Mouse (Mus musculus) cortical plate, adult 2 months (tissue): ENCODE results near the gene Rnf186. TPM values are rescaled to one million over a fixed set of nuclear protein-coding genes. Genes with fewer than 3 reads are reported as not detected.
A peak's percentile ranks its signal among the peaks of the same experiment; 100 is the strongest.

Source experiments
- H3K27ac ChIP-seq: fragments of 200-500 bp; 2 replicates; pipeline ENCODE4 v1.5.1; 2012; ENCODE audit warnings: low read length, control low read depth, inconsistent platforms; ENCODE audit not compliant: insufficient read depth
- H3K4me1 ChIP-seq: fragments of 200-500 bp; 2 replicates; pipeline ENCODE4 v1.6.1; 2011; ENCODE audit warnings: low read length; ENCODE audit not compliant: control insufficient read depth, insufficient read depth
- H3K4me3 ChIP-seq: fragments of 200-500 bp; 2 replicates; pipeline ENCODE4 v1.5.1; 2011; ENCODE audit warnings: mild to moderate bottlenecking, low read length, control low read depth; ENCODE audit not compliant: insufficient read depth
- CTCF ChIP-seq: fragments of 200-500 bp; IDR thresholded peaks from 2 replicates; pipeline ENCODE4 v1.5.1; 2011; ENCODE audit warnings: mild to moderate bottlenecking, control low read depth, low read length; ENCODE audit not compliant: insufficient read depth; ENCODE audit errors: extremely low read depth
- POLR2A ChIP-seq: fragments of 200-500 bp; IDR thresholded peaks from 2 replicates; pipeline ENCODE4 v1.6.1; 2011; ENCODE audit warnings: mild to moderate bottlenecking, low read length, control low read depth; ENCODE audit not compliant: insufficient read depth; ENCODE audit errors: extremely low read depth
- polyA plus RNA-seq: library from polyadenylated mRNA; depleted of rRNA; stranded (reverse); fragments of >200 nt; gene quantifications from 2 replicates; pipeline ENCODE4 v1.2.3, GENCODE M21; 2012; rRNA removed

Rnf186 gene
- polyA plus RNA-seq, 1 experiment = not detected

DNA sequence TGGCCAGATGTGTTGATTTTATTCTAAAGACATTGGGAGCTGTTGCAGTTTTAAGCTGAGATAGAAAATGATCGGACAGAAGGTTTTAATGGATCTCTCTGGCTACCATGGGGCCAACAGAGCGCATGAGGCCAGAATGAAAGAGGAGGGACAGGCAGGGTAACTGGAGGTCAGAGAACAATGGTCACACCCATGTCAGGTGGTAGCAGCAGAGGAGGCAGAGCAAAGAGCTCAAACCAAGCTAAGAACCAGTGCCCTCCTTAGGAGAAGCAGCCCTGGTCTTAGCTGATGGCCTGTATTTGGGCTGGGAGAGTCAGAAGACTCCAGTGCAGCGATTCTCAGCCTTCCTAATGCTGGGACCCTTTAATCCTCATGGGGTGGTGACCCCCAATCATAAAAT, 40.4 kb downstream of the Rnf186 start:
- Histone ChIP-seq H3K27ac (no peak overlapping the region), H3K4me3 (no peak overlapping the region), H3K4me1 (no peaks in the 10 kb centered on the region)
- TF ChIP-seq POLR2A = no peak

DNA sequence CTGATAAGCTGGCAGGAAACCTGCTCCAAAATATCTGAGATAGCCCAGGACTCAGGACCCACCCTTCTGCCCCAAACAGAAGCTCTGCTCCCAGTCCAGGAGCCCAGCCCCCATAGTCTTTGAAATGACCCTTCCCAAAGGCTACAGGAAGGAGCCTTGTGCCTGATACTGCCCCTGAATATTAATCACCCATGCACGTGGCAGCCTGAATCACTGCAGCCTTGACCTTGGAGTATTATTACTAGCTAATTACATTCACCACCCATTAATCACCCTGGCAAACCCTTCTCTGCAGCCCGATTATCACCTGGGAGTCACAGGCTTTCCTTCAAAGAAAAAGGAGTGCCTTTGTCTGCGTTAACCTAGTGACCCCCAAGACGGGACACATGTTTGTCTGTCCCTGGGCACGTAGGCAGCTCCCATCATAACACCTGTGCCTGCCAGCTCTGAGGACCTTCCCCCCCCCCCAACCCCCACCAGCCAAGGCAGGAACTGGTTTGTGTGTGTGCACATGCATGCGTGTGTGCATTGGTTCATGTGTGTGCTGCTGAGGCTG, 41.1 kb downstream of the Rnf186 start:
- TF ChIP-seq CTCF = no peak
- H3K27ac ChIP-seq = no peak overlapping the region

DNA sequence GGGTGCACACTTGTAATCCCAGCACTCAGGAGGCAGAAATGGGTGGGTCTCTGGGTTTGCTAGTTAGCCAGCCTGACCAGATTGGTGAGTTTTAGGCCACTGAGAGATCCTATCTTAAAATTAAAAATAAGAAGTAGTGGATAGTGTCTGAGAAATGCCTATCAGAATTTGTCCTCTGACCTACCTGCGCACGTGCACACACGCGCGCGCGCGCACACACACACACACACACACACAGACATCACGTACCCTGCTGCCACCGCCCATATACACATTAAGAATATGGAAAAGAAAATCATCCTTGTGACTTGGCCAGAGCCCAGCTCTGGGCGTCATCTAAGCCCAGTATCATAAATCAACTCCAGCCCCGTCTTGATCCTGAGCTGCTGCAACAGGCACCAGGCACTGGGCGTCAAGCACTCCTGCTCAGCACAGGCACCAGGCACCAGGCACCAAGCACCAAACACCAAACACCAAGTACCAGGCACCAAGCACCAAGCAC, 44.3 kb downstream of the Rnf186 start:
- no peaks in the 10 kb centered on the region for H3K4me1 ChIP-seq
- H3K27ac ChIP-seq = no peak overlapping the region
- no peak overlapping the region for H3K4me3 ChIP-seq
- no peak for TF ChIP-seq POLR2A

More for the DNA sequence above, 41.1 kb downstream of the Rnf186 start:
- H3K4me3 ChIP-seq = no peak overlapping the region
- H3K4me1 ChIP-seq = no peaks in the 10 kb centered on the region

DNA sequence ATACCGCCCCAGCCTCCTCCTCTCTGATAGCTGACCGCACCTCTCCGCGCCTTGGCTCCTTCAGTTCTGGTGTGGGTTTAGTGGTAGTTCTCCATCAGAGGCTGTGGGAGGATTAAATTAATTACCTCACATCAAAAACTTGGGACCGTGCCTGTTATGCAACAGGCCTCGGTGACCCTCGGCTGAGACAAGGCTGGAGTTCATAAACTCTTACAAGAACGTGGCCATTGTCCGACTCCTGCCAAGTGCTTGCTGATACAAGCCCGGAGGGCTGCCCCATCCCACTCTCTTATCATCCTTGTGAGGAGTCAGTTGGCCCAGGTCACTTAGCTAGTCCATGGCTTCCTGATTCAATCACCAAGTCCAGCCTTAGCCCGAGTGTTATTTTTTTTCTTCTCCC, 46.4 kb downstream of the Rnf186 start:
- no peak for TF ChIP-seq POLR2A
- TF ChIP-seq CTCF = no peak
- Histone ChIP-seq H3K4me3 (no peak overlapping the region), H3K4me1 (no peaks in the 10 kb centered on the region), H3K27ac (no peak overlapping the region)

DNA sequence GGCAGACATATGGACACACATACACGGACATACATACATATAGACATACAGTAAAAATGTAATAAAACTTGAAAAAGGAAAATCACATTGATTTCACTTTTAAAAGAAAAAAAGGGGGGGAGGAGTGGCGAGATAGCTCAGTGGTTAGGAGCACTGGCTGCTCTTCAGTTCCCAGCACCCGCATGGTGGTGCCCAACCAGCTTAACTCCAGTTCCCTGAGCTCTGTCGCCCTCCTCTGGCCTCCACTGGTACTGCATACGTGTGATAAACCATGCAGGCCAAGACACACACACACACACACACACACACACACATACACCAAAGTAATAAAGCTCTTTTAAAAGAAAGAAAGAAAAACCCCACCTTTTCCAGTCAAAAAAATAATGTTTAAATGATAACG, 47.9 kb downstream of the Rnf186 start:
- Histone ChIP-seq H3K4me3 (no peak overlapping the region), H3K4me1 (no peaks in the 10 kb centered on the region), H3K27ac (no peak overlapping the region)
- TF ChIP-seq POLR2A (no peak), CTCF (peak; percentile 25)

Other genes starting within 250 kb of the Rnf186 start
- 0.29 and 0.32 TPM in 2 replicates for gene Pla2g2c, start 242.3 kb upstream of the Rnf186 start, polyA plus RNA-seq
- gene Ubxn10, start 229.9 kb upstream of the Rnf186 start, polyA plus RNA-seq = 1.2 and 1.3 TPM in 2 replicates
- 0.06 and 0.76 TPM in 2 replicates for gene Pla2g2f, start 209.5 kb upstream of the Rnf186 start, polyA plus RNA-seq
- 0.19 and 0.28 TPM in 2 replicates for gene Pla2g2d, start 191.4 kb upstream of the Rnf186 start, polyA plus RNA-seq
- 2.9 and 4.2 TPM in 2 replicates for gene Pla2g5, start 103.6 kb upstream of the Rnf186 start, polyA plus RNA-seq
- not detected in 2 replicates for gene Gm13030, start 93.1 kb upstream of the Rnf186 start, polyA plus RNA-seq
- not detected in 2 replicates for gene Pla2g2e, start 89.2 kb upstream of the Rnf186 start, polyA plus RNA-seq
- 14.7 and 15.1 TPM in 2 replicates for gene Otud3, start 53.2 kb upstream of the Rnf186 start, polyA plus RNA-seq
- 2.6 and 3.4 TPM in 2 replicates for gene Tmco4, start 5.8 kb downstream of the Rnf186 start, polyA plus RNA-seq
- gene Htr6, start 108.5 kb downstream of the Rnf186 start, polyA plus RNA-seq = 7.4 and 7.5 TPM in 2 replicates
- 81.1 and 82.4 TPM in 2 replicates for gene Nbl1, start 125.9 kb downstream of the Rnf186 start, polyA plus RNA-seq
- gene Minos1, start 164.0 kb downstream of the Rnf186 start, polyA plus RNA-seq = 180 and 195 TPM in 2 replicates
- 229 and 234 TPM in 2 replicates for gene Capzb, start 225.8 kb downstream of the Rnf186 start, polyA plus RNA-seq